Mouse (Mus musculus) ES-E14 (cell line): Measurements from ENCODE around the gene Gm42715.

Experiments used
- CHD2 ChIP-seq: IDR thresholded peaks from 2 replicates; pipeline ENCODE4 v1.6.1; 2014; ENCODE audit warnings: mild to moderate bottlenecking, low read depth, low read length, inconsistent platforms
- HCFC1 ChIP-seq: IDR thresholded peaks from 2 replicates; pipeline ENCODE4 v1.6.1; 2012; ENCODE audit warnings: low read length, inconsistent platforms, borderline replicate concordance; ENCODE audit not compliant: insufficient read depth
- MAFK ChIP-seq: IDR thresholded peaks from 2 replicates; pipeline ENCODE4 v1.6.1; 2014; ENCODE audit warnings: mild to moderate bottlenecking, low read depth, low read length, inconsistent platforms; ENCODE audit not compliant: insufficient read depth
- ZC3H11A ChIP-seq: IDR thresholded peaks from 2 replicates; pipeline ENCODE4 v1.6.1; 2012; ENCODE audit warnings: low read depth, mild to moderate bottlenecking, inconsistent platforms, low read length, borderline replicate concordance
- ZNF384 ChIP-seq: IDR thresholded peaks from 2 replicates; pipeline ENCODE4 v1.6.1; 2012; ENCODE audit warnings: low read depth, low read length, inconsistent platforms

DNA sequence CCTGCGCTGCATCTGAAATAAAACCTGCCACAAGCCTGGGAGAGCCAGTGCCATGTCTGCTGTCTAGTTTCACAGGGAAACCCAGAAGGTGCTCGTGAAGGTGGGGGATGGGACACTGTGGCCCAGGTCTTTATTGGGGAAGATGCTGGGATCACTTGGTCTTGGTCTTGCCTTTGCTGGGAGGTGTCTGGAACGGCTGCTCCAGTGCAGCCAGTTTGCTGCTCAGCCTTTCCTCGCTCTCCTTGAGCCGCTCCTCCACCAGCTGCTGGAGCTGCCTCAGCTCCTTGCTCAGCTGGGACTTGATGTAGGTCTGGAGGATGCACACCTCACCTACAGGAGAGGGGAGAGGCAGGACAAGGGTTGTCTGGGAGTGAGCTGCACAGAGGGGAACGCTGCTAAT, 63.9 kb downstream of the Gm42715 start:
- TF ChIP-seq CHD2 = no peak
- TF ChIP-seq HCFC1 = no peak
- TF ChIP-seq ZNF384 = no peak
- no peak for TF ChIP-seq MAFK
- TF ChIP-seq ZC3H11A = no peak
